Mouse (Mus musculus): Measurements from ENCODE around the gene Cacng6.

The Cacng6 gene

DNA sequence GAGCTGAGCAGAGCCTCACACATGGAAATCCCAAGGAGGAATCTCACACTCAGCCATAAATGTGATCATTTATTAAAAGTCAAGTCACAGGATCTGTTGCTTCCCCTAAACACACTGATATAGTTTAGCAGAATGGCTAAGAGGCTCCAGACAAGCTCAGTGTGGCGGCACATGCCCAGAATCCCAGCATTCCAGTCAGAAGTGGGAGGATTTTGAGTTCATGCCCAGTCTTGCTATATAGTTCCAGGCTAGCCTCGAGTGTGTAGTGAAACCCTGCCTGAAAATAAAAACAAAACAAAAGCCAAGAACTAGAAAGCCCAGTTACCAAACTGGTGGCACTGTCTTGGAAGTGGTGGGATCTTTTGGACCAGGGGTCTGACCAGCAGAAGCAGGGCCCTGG lies 44.6 kb downstream of the Cacng6 start:
- no peak for DNase-seq (ENCODE audit: low spot score)

DNA sequence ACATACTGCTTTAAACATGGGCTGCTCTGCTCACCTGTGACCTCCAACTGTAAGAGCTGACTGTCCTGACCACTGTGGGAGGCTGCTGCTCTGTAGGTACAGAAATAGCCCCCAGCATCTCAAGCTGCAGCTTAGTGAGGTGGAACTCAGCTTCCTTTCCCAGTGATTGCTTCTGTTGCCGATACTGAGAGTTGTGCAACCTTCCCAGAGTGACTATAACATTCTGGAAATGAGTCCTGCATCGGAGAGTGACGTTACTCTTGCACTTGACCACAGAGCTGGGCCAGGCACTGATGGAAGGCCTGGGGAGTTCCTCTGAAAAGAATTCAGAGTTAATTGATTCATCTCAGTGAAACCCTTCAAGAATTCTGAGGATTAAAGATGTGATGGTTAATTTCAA lies 48.8 kb downstream of the Cacng6 start:
- DNase-seq (ENCODE audit: low spot score), result no peak

DNA sequence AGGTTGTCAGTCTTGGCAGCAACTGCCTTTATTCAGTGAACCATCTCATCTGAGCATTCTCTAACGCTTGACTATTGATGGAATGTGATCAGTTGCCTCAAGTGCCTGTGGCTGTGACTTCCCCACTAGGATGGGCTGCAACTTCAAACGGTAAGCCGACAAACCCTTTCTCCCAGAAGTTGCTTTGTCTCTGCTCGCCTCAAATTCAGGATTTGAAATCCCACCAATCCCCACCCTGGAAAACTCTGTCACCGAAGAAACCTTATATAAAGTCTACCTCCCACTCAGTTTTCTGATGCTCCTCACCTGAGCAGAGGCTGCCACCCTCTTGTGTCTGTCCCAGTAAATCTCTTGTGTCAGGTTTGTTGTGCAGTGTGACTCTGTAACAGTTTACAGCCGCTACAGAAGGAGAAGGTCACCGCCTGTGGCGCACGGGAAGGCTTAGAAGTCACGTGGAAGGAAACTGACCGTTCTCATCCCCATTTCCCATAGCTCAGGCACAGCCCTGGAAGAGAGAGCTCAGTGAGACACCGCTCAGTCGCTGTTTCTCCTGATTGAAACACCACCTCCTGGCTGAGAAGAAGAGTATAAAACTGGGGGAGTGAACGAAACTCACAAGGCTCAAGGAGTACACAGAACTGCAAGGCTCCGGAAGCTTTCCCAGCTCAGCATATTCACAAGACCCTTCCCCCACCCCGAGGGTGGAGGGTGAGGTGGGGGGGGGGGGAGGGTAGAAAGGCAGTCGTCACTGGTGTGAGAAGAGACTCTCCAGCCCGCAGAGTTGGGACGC lies 50.5 kb downstream of the Cacng6 start:
- peak; percentile 55 for DNase-seq (ENCODE audit: low spot score)

DNA sequence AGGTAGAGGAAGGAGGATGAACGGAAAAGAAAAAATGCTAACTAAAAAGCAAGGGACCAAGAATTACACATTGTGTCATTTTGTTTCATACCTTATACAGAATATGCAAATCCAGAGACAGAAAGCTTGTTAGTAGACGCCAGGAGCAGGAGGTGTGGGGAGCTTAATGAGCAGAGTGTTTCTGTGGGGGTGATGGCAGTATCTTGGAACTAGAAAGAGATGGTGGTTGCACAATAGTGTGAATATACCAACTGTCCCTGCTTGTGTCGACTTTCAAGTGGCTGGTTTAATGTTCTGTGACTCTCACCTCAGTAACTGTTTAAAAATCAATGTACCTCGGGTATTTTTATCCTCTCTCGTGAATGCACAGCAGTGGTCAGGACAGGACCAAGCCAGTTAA lies 52.7 kb downstream of the Cacng6 start:
- DNase-seq (ENCODE audit: low spot score), result no peak

DNA sequence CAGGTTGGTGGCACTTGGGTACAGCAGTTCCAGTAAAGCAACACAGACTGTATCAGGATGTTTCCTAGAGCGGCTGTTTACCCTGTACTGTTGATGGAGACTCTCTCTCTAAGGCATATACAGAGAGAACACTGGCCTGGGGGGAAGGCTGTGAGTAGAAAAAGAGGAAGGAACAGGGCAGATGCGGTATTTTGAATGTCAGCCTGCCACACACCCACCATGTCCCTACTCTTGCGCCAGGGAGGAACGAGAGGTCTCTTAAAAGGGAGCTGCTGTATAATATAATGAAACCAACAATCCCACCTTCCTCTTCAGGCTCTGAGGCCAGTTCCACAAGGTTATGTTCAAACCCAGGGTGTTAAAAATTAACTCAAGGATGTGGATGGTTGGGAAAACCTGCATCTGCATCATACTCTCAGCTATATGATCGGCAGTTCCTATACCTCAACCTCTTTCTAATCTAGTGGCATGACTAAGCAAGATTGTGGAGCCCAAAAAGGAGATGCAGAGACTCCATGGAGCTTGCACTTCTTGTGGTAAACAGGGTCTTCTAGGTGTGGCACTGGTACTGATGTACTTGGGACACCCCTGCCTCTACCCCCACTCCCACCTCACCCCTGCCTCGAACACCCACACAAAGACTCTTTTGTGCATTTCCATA lies 58.1 kb downstream of the Cacng6 start:
- DNase-seq (ENCODE audit: low spot score), result no peak

Measured in retina, embryonic 14.5 days (tissue).